Mouse (Mus musculus) T-cell, adult 66 days (primary cell): ENCODE results near the gene Prl2c5. TPM values are rescaled to one million over a fixed set of nuclear protein-coding genes. Genes with fewer than 3 reads are reported as not detected.

Experiments used
- total RNA-seq, 2 experiments: library from RNA; stranded (reverse); gene quantifications; 3 replicates in 1 of 2; 4 replicates in 1 of 2; pipeline ENCODE4 v1.2.4; 2023

Prl2c5 gene
- total RNA-seq = not detected

GRCm38 (mm10) chr13:13182415-13182814 lies at the start of gene Prl2c5:
Gene Prl2c5 (plus strand): TSS chr13:13182715.

Other genes with a start within 250 kb of the Prl2c5 start
- gene Prl2c2, start 177.3 kb upstream of the Prl2c5 start, total RNA-seq = not detected
- gene Gpr137b, start 211.3 kb downstream of the Prl2c5 start, total RNA-seq = 1 to 10 TPM; 1.9 to 3.4 TPM